Mouse (Mus musculus): ENCODE data around the gene Socs3.

Gene Socs3

GRCm38 (mm10) chr11:117995255-117995654 lies 25.4 kb upstream of the Socs3 start:
- no peak for DNase-seq (ENCODE audit: low spot score)

GRCm38 (mm10) chr11:117994250-117995057 lies 24.6 kb upstream of the Socs3 start:
- no peak for DNase-seq (ENCODE audit: low spot score)

- DNase-seq (ENCODE audit: low spot score), result no peak
Measured at GRCm38 (mm10) chr11:117993190-117994175, 23.6 kb upstream of the Socs3 start.

GRCm38 (mm10) chr11:117991502-117992470 lies 21.9 kb upstream of the Socs3 start:
- DNase-seq (ENCODE audit: low spot score), result peak; percentile 16

- DNase-seq (ENCODE audit: low spot score), result peak; percentile 39
Measured at GRCm38 (mm10) chr11:117989926-117990325, 20.1 kb upstream of the Socs3 start.

GRCm38 (mm10) chr11:117989241-117989640 lies 19.4 kb upstream of the Socs3 start:
- DNase-seq (ENCODE audit: low spot score), result no peak

GRCm38 (mm10) chr11:117987968-117988367 lies 18.1 kb upstream of the Socs3 start:
- no peak for DNase-seq (ENCODE audit: low spot score)

- DNase-seq (ENCODE audit: low spot score), result no peak
Measured at GRCm38 (mm10) chr11:117987032-117987451, 17.2 kb upstream of the Socs3 start.

GRCm38 (mm10) chr11:117986126-117987031 lies 16.5 kb upstream of the Socs3 start, which contains the start of gene Pgs1:
Gene Pgs1 (plus strand): TSS chr11:117986292.
- DNase-seq (ENCODE audit: low spot score), result peak; percentile 93

- no peak for DNase-seq (ENCODE audit: low spot score)
Measured at GRCm38 (mm10) chr11:117983770-117984169, 13.9 kb upstream of the Socs3 start.

GRCm38 (mm10) chr11:117982426-117982825 lies 12.6 kb upstream of the Socs3 start:
- no peak for DNase-seq (ENCODE audit: low spot score)

GRCm38 (mm10) chr11:117979388-117979787 lies 9.5 kb upstream of the Socs3 start:
- no peak for DNase-seq (ENCODE audit: low spot score)

GRCm38 (mm10) chr11:117977694-117978360 lies 8.0 kb upstream of the Socs3 start:
- no peak for DNase-seq (ENCODE audit: low spot score)

- no peak for DNase-seq (ENCODE audit: low spot score)
Measured at GRCm38 (mm10) chr11:117976081-117976582, 6.3 kb upstream of the Socs3 start.

- DNase-seq (ENCODE audit: low spot score), result no peak
Measured at GRCm38 (mm10) chr11:117975211-117975967, 5.5 kb upstream of the Socs3 start.

GRCm38 (mm10) chr11:117974327-117975125 lies 4.7 kb upstream of the Socs3 start:
- no peak for DNase-seq (ENCODE audit: low spot score)

GRCm38 (mm10) chr11:117973569-117973968 lies 3.7 kb upstream of the Socs3 start:
- no peak for DNase-seq (ENCODE audit: low spot score)
